Mouse (Mus musculus): ENCODE results near the gene Olfr1436.
"Not testable (repeated sequence)": the region's sequence is repeated elsewhere in the genome, so short reads cannot be mapped to it uniquely, and the experiment has no call there.

Gene Olfr1436

DNA sequence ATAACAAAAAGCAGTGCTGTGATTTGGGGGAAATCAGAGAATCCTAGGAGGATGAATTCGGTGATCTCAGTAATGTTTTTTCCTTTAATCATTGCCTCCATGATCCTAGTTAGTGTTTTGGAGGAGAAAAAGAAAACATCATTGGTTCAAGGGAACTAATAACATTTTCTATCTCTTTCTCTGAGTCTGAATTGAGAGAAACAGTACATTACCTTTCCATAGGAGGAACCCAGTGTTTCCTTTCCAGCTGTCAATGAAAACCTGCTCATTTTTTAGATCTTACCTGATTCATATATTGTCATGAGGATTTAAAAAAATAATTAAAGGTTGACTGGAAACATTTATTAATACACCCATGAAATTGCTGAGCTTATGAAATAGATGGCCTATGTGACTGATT is at the start of gene Olfr1436:
Gene Olfr1436, minus strand, starts transcription at position 101 of the 400 bp plus-strand sequence.
- not testable (repeated sequence) for DNase-seq (ENCODE audit: low read depth, low spot score)

DNA sequence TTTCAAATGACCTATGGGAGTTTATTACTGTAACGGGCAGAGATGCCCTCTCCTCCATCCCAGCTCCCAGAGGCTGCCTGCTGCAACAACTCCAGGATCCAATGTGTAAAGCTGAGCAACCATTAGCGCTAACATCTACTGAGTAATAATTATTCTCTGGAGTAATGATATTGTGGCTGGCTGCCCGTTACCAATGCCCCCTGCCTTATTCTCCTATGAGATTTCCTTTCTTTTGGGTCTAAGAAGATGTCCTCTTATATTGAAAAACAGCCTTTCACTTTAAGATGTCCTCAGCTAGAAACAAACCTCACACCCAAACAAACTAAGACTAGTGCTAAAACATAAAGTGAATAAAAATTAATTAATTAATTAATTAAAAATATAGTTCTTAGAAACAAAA is 36.9 kb upstream of the Olfr1436 start, which contains the start of gene Olfr1438-ps1:
Gene Olfr1438-ps1, minus strand, starts transcription at position 101 of the 400 bp plus-strand sequence.
- no peak for DNase-seq (ENCODE audit: low read depth, low spot score)

DNA sequence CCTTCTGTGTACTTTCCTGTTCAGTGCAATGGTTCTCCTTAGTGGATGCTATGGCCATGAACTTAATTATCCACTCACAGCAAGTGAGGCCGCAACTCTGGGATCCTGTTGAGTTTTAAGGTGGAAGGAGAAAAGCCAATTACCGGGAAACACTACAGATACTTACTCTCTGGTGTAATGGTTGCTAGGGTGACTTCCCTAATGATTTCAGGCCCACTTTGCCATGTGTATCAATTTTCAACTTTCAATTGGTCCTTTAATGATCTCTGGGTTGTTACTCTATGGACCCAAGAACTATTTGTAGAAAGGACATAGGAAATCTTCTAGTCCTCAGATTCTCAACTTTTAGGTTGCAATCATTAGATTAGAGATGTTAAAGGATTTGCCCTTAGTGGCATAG is 26.1 kb upstream of the Olfr1436 start, which contains the start of gene Olfr1437:
Gene Olfr1437, minus strand, starts transcription at position 101 of the 400 bp plus-strand sequence.
- DNase-seq (ENCODE audit: low read depth, low spot score): no peak

DNA sequence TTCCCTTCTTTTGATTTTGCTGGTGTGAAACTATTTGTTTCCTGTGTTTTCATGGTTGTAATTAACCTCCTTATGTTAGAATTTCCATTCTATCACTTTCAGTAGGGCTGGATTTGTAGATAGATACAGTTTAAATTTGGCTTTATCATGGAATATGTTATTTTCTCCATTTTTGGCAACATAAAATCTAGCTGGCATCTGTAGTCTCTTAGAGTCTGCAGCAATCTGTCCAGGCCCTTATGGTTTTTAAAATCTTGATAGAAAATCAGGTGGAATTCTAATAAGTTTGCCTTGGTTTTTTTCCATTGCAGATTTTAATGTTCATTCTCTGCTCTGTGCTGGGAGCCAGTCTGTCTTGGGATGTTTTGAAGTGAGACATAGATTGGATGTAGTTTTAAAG is 6.0 kb downstream of the Olfr1436 start:
- DNase-seq (ENCODE audit: low read depth, low spot score): no peak

DNA sequence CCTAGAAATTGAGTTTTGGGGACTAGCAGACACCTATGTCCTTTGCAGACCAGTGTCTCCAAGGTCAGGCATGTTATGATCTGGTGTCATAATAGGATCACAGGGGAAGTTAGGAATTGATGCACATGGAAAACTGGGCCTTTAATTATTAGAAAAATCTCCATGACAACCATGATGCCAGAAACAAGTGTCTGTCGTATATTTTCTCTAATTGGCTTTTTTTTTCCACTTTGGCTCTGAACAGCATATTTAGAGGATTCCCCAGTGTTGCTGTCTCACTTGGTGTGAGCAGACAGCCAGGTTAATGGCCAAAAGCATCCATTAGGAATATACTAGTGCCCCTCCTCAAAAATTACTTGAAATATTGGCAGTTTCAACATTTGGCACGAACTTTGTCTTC is 19.4 kb downstream of the Olfr1436 start, which contains the start of gene Olfr1434:
Gene Olfr1434, plus strand, starts transcription at position 301 of the 400 bp plus-strand sequence.
- no peak for DNase-seq (ENCODE audit: low read depth, low spot score)

DNA sequence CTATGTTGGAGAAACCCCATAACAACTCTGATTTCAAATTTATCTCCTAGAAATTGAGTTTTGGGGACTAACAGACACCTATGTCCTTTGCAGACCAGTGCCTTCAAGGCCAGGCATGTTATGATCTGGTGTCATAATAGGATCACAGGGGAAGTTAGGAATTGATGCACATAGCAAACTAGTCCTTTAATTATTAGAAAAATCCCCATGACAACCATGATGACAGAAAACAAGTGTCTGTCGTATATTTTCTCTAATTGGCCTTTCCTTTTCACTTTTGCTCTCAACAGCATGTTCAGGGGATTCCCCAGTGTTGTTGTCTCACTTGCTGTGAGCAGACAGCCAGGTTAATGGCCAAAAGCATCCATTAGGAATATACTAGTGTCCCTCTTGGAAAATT is 38.2 kb downstream of the Olfr1436 start, which contains the start of gene Olfr235:
Gene Olfr235, plus strand, starts transcription at position 301 of the 400 bp plus-strand sequence.
- no peak for DNase-seq (ENCODE audit: low read depth, low spot score)
